Mouse (Mus musculus): ENCODE data around the gene Kif1bp. TPM values are rescaled to one million over a fixed set of nuclear protein-coding genes. Genes with fewer than 3 reads are reported as not detected.

The Kif1bp gene
- total RNA-seq, 2 experiments from 2014 or later: 35.0 to 36.9 TPM

- no peak for DNase-seq
Measured at GRCm38 (mm10) chr10:62556558-62556901, 21.7 kb downstream of the Kif1bp start.

- no peak for DNase-seq
Measured at GRCm38 (mm10) chr10:62555705-62556557, 22.3 kb downstream of the Kif1bp start.

- DNase-seq: no peak
Measured at GRCm38 (mm10) chr10:62553611-62554091, 24.6 kb downstream of the Kif1bp start.

- DNase-seq: no peak
Measured at GRCm38 (mm10) chr10:62550787-62551300, 27.4 kb downstream of the Kif1bp start.

- DNase-seq: peak; percentile 84
Measured at GRCm38 (mm10) chr10:62549523-62550166, 28.6 kb downstream of the Kif1bp start.

- DNase-seq: no peak
Measured at GRCm38 (mm10) chr10:62546441-62546840, 31.8 kb downstream of the Kif1bp start.

- DNase-seq: no peak
Measured at GRCm38 (mm10) chr10:62545759-62546158, 32.5 kb downstream of the Kif1bp start.

- DNase-seq: no peak
Measured at GRCm38 (mm10) chr10:62544316-62544715, 33.9 kb downstream of the Kif1bp start.

GRCm38 (mm10) chr10:62543399-62543808, 34.9 kb downstream of the Kif1bp start:
- no peak for DNase-seq

GRCm38 (mm10) chr10:62542928-62543327, 35.3 kb downstream of the Kif1bp start:
- no peak for DNase-seq

GRCm38 (mm10) chr10:62542507-62542906, 35.8 kb downstream of the Kif1bp start:
- DNase-seq: no peak

GRCm38 (mm10) chr10:62541499-62541898, 36.8 kb downstream of the Kif1bp start:
- DNase-seq: no peak

- no peak for DNase-seq
Measured at GRCm38 (mm10) chr10:62540800-62541199, 37.5 kb downstream of the Kif1bp start.

- DNase-seq: no peak
Measured at GRCm38 (mm10) chr10:62534509-62534908, 43.7 kb downstream of the Kif1bp start.

GRCm38 (mm10) chr10:62532832-62533231, 45.4 kb downstream of the Kif1bp start:
- no peak for DNase-seq

GRCm38 (mm10) chr10:62530183-62530582, 48.1 kb downstream of the Kif1bp start:
- peak; percentile 57 for DNase-seq

- no peak for DNase-seq
Measured at GRCm38 (mm10) chr10:62527351-62527750, 50.9 kb downstream of the Kif1bp start, which contains the start of gene Srgn. TSS of gene Srgn (minus strand) at chr10:62527451.

- no peak for DNase-seq
Measured at GRCm38 (mm10) chr10:62522346-62522950, 55.8 kb downstream of the Kif1bp start.

- no peak for DNase-seq
Measured at GRCm38 (mm10) chr10:62521763-62522162, 56.5 kb downstream of the Kif1bp start.

GRCm38 (mm10) chr10:62520911-62521310, 57.3 kb downstream of the Kif1bp start:
- DNase-seq: no peak

GRCm38 (mm10) chr10:62517511-62517910, 60.7 kb downstream of the Kif1bp start:
- DNase-seq: no peak

GRCm38 (mm10) chr10:62512855-62513254, 65.4 kb downstream of the Kif1bp start:
- no peak for DNase-seq

GRCm38 (mm10) chr10:62511528-62511927, 66.7 kb downstream of the Kif1bp start:
- DNase-seq: no peak
